Mouse (Mus musculus) erythroblast, embryonic 14.5 days (primary cell): Measurements from ENCODE around the gene Ptdss2.

Experiments
- GATA1 ChIP-seq: IDR thresholded peaks from 2 replicates; pipeline ENCODE4 v1.6.1; 2012; ENCODE audit warnings: low read length, inconsistent platforms, mixed read lengths
- TAL1 ChIP-seq: IDR thresholded peaks from 3 replicates; pipeline ENCODE4 v1.6.1; 2012; ENCODE audit warnings: low read length, inconsistent platforms, mixed read lengths

DNA sequence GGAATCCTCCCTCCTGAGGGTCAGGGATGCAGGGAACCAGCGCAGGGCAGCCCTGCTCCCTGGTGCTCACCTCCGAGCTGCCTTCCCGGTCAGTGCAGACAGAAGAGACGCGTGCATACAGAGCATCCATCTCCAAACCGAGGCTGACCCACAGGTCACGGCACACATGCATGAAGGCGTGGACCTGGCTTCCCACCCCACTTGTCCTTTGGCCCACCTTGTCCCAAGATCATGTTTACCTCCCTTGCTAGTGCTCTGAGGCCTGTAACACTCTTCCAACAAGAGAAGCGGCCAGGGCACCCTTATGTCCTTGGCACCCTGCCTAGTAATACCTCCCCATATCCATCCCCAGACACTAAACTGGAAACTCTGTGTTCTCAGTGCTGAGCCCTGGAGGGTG, 6.3 kb upstream of the Ptdss2 start:
- TF ChIP-seq TAL1: no peak
- no peak for TF ChIP-seq GATA1
